Comparison of ENCODE assay signal across 11 mouse cellular contexts in genomic region chr11:35011521-35012476, GRCm38 (mm10).
A peak's percentile ranks its signal among the peaks of the same experiment; 100 is the strongest.
DNase-seq lines count a peak whose midpoint lies in the region; ATAC-seq and TF ChIP-seq lines count a peak whose summit lies in the region.
"Had no signal": no experiment of that assay in that cellular context is flagged by ENCODE, and none has a peak within 500 bp of the region (broad histone marks: within the 10 kb centered on the region; RNA-seq: fewer than 3 reads in every experiment).

No protein-coding gene starts in this region.

- TF ChIP-seq EP300 in lung, postnatal 0 days (IDR thresholded peaks at IDR 0.05) = no peak

- peak; percentile 85 for DNase-seq in lung, embryonic 14.5 days
- DNase-seq in lung, postnatal 0 days (ENCODE audit: low spot score) = no peak
- peak; percentile 48 to 69 for DNase-seq in left cerebral cortex, postnatal 14 days (ENCODE audit: low spot score in 2 of 2)
- DNase-seq in right cerebral cortex, postnatal 25 days = peak; percentile 47
- no peak for DNase-seq in spleen, postnatal 10 days (ENCODE audit: low spot score in 2 of 2)
- no peak for DNase-seq in adrenal gland, adult 8-10 months
- DNase-seq: cerebellum, adult 11-12 months; heart, postnatal 14 days had no signal

- TF ChIP-seq CTCF in lung, embryonic 14.5 days (IDR thresholded peaks at IDR 0.05; ENCODE audit: low read depth) = no peak
- no peak for TF ChIP-seq CTCF in lung, postnatal 0 days (IDR thresholded peaks at IDR 0.05)

- WGBS in lung, embryonic 14.5 days = 12% methylated on average over 24 of the region's 24 CpGs
- 26% methylated on average over 24 of the region's 24 CpGs for WGBS in lung, postnatal 0 days
- 43% methylated on average over 24 of the region's 24 CpGs for WGBS in forebrain, embryonic 16.5 days
- WGBS in heart, embryonic 12.5 days = 63% methylated on average over 24 of the region's 24 CpGs

- H3K27me3 ChIP-seq in lung, embryonic 14.5 days (ENCODE audit: insufficient read depth, low read length) = no peaks in the 10 kb centered on the region
- no peaks in the 10 kb centered on the region for H3K27me3 ChIP-seq in lung, postnatal 0 days (replicated peaks; ENCODE audit: insufficient read depth, low read length)
- no peaks in the 10 kb centered on the region for H3K27me3 ChIP-seq in forebrain, embryonic 16.5 days (replicated peaks; ENCODE audit: control insufficient read depth, insufficient read depth, low read length)
- H3K27me3 ChIP-seq in heart, embryonic 12.5 days (replicated peaks) = no peaks in the 10 kb centered on the region
- H3K27me3 ChIP-seq: midbrain, embryonic 12.5 days had no signal

- H3K4me3 ChIP-seq in lung, embryonic 14.5 days (ENCODE audit: low read depth, low read length) = no peak overlapping the region
- H3K4me3 ChIP-seq in lung, postnatal 0 days (ENCODE audit: low read depth, low read length) = no peak overlapping the region
- H3K4me3 ChIP-seq in forebrain, embryonic 16.5 days (replicated peaks; ENCODE audit: low read length) = no peak overlapping the region
- no peak overlapping the region for H3K4me3 ChIP-seq in heart, embryonic 12.5 days
- H3K4me3 ChIP-seq: midbrain, embryonic 12.5 days had no signal

- peak; percentile 76 for ATAC-seq in lung, embryonic 14.5 days (ENCODE audit: insufficient read depth)
- no peak; the same call in 1 of the 2 replicates for ATAC-seq in lung, postnatal 0 days
- ATAC-seq in forebrain, embryonic 16.5 days = peak; percentile 80
- no peak for ATAC-seq in heart, embryonic 12.5 days (ENCODE audit: insufficient number of reproducible peaks, low FRiP score)

- intact Hi-C loops in left cerebral cortex, postnatal 14 days (cut with DNase I) = loop anchor here (5.0 to 10.0 kb wide), 2 partner anchors 111 to 253 kb away; partner anchors contain the start of gene Slit3

- no peaks in the 10 kb centered on the region for H3K9me3 ChIP-seq in lung, embryonic 14.5 days (ENCODE audit: low read depth, low read length)
- H3K9me3 ChIP-seq in lung, postnatal 0 days (ENCODE audit: low read length) = no peaks in the 10 kb centered on the region
- H3K9me3 ChIP-seq in forebrain, embryonic 16.5 days (ENCODE audit: control insufficient read depth, low read length) = no peaks in the 10 kb centered on the region
- H3K9me3 ChIP-seq in heart, embryonic 12.5 days (replicated peaks) = no peaks in the 10 kb centered on the region
- H3K9me3 ChIP-seq: midbrain, embryonic 12.5 days had no signal

- peak overlapping the region; percentile 40 for H3K4me2 ChIP-seq in lung, embryonic 14.5 days
- no peak overlapping the region for H3K4me2 ChIP-seq in lung, postnatal 0 days (replicated peaks; ENCODE audit: low read depth, low read length)
- peak overlapping the region; percentile 29 for H3K4me2 ChIP-seq in forebrain, embryonic 16.5 days (ENCODE audit: low read length)
- H3K4me2 ChIP-seq in heart, embryonic 12.5 days = no peak overlapping the region
- H3K4me2 ChIP-seq: midbrain, embryonic 12.5 days had no signal

- H3K36me3 ChIP-seq in lung, embryonic 14.5 days (ENCODE audit: insufficient read depth) = no peaks in the 10 kb centered on the region
- H3K36me3 ChIP-seq in lung, postnatal 0 days (ENCODE audit: insufficient read depth, low read length) = no peaks in the 10 kb centered on the region
- no peaks in the 10 kb centered on the region for H3K36me3 ChIP-seq in forebrain, embryonic 16.5 days (ENCODE audit: control insufficient read depth, insufficient read depth)
- H3K36me3 ChIP-seq in heart, embryonic 12.5 days = no peaks in the 10 kb centered on the region
- H3K36me3 ChIP-seq: midbrain, embryonic 12.5 days had no signal

- no peak overlapping the region for H3K9ac ChIP-seq in lung, embryonic 14.5 days
- H3K9ac ChIP-seq in lung, postnatal 0 days (replicated peaks; ENCODE audit: low read depth) = no peak overlapping the region
- H3K9ac ChIP-seq in forebrain, embryonic 16.5 days (replicated peaks; ENCODE audit: low read depth, low read length) = no peak overlapping the region
- no peak overlapping the region for H3K9ac ChIP-seq in heart, embryonic 12.5 days
- H3K9ac ChIP-seq: midbrain, embryonic 12.5 days had no signal

- peak overlapping the region; percentile 56 for H3K27ac ChIP-seq in lung, embryonic 14.5 days (ENCODE audit: low read depth)
- H3K27ac ChIP-seq in lung, postnatal 0 days (ENCODE audit: low read length) = no peak overlapping the region
- H3K27ac ChIP-seq in forebrain, embryonic 16.5 days (ENCODE audit: low read length) = peak overlapping the region; percentile 81
- H3K27ac ChIP-seq in heart, embryonic 12.5 days (ENCODE audit: poor library complexity, severe bottlenecking) = no peak overlapping the region
- H3K27ac ChIP-seq: midbrain, embryonic 12.5 days had no signal

- peaks cover 7% of the 10 kb centered on the region for H3K4me1 ChIP-seq in lung, embryonic 14.5 days (ENCODE audit: insufficient read depth)
- peaks cover 5% of the 10 kb centered on the region for H3K4me1 ChIP-seq in lung, postnatal 0 days (ENCODE audit: insufficient read depth, low read depth, low read length)
- H3K4me1 ChIP-seq in forebrain, embryonic 16.5 days (replicated peaks; ENCODE audit: control insufficient read depth, insufficient read depth, low read length) = peaks cover 17% of the 10 kb centered on the region
- peaks cover 7% of the 10 kb centered on the region for H3K4me1 ChIP-seq in heart, embryonic 12.5 days (replicated peaks)

Comparison
In these comparisons a context has a peak if more than half of its experiments do, and no peak if none do; other contexts are left out.
1. ATAC-seq: peak in lung, embryonic 14.5 days (single experiment) and forebrain, embryonic 16.5 days (single experiment); none in lung, postnatal 0 days (single experiment) and heart, embryonic 12.5 days (single experiment).
2. DNase-seq: peak in lung, embryonic 14.5 days (single experiment), left cerebral cortex, postnatal 14 days (2 of 2) and right cerebral cortex, postnatal 25 days (single experiment); none in lung, postnatal 0 days (single experiment), spleen, postnatal 10 days (0 of 2) and adrenal gland, adult 8-10 months (single experiment).
3. H3K27ac ChIP-seq: peak in lung, embryonic 14.5 days (single experiment) and forebrain, embryonic 16.5 days (single experiment); none in lung, postnatal 0 days (single experiment) and heart, embryonic 12.5 days (single experiment).
4. H3K4me2 ChIP-seq: peak in lung, embryonic 14.5 days (single experiment) and forebrain, embryonic 16.5 days (single experiment); none in lung, postnatal 0 days (single experiment) and heart, embryonic 12.5 days (single experiment).